Mouse (Mus musculus) lung, postnatal 0 days (tissue): ENCODE data around the gene Man2a1. TPM values are rescaled to one million over a fixed set of nuclear protein-coding genes. Genes with fewer than 3 reads are reported as not detected.

ENCODE experiments used
- ATAC-seq: fragments of 200-750 bp; cut with Nextera tagmentation; 2 replicates; pipeline ENCODE4 v1.8.0; 2017; ENCODE audit warnings: moderate library complexity
- DNase-seq: peaks from one replicate; pipeline ENCODE4 v3.0.0-alpha.2; 2016; ENCODE audit warnings: low spot score
- H3K27ac ChIP-seq: fragments of 300-500 bp; sonication (generic); 2 replicates; pipeline ENCODE4 v1.5.1; 2014; ENCODE audit warnings: antibody characterized with exemption, mild to moderate bottlenecking, low read length, mixed read lengths
- H3K27me3 ChIP-seq: fragments of 300-500 bp; sonication (generic); replicated peaks from 2 replicates; pipeline ENCODE4 v1.6.1; 2014; ENCODE audit warnings: low read length, mixed read lengths; ENCODE audit not compliant: insufficient read depth
- H3K36me3 ChIP-seq: fragments of 300-500 bp; sonication (generic); 2 replicates; pipeline ENCODE4 v1.6.1; 2014; ENCODE audit warnings: low read length, mixed read lengths; ENCODE audit not compliant: insufficient read depth
- H3K4me1 ChIP-seq: fragments of 300-500 bp; sonication (generic); 2 replicates; pipeline ENCODE4 v1.6.1; 2014; ENCODE audit warnings: antibody characterized with exemption, low read depth, low read length, mixed read lengths; ENCODE audit not compliant: insufficient read depth
- H3K4me2 ChIP-seq: fragments of 300-500 bp; sonication (generic); replicated peaks from 2 replicates; pipeline ENCODE4 v1.6.1; 2014; ENCODE audit warnings: low read depth, mild to moderate bottlenecking, low read length, moderate library complexity, mixed read lengths
- H3K4me3 ChIP-seq: fragments of 300-500 bp; sonication (generic); 2 replicates; pipeline ENCODE4 v1.5.1; 2014; ENCODE audit warnings: low read depth, low read length
- H3K9ac ChIP-seq: fragments of 300-500 bp; sonication (generic); replicated peaks from 2 replicates; pipeline ENCODE4 v1.6.1; 2014; ENCODE audit warnings: low read depth, mild to moderate bottlenecking
- H3K9me3 ChIP-seq: fragments of 300-500 bp; sonication (generic); 2 replicates; pipeline ENCODE4 v1.6.1; 2016; ENCODE audit warnings: low read length, mixed read lengths
- CTCF ChIP-seq: IDR thresholded peaks from 2 replicates; pipeline ENCODE4 v1.5.1; 2016; ENCODE audit warnings: antibody characterized with exemption, mild to moderate bottlenecking
- EP300 ChIP-seq: IDR thresholded peaks from 2 replicates; pipeline ENCODE4 v1.6.1; 2016; ENCODE audit warnings: antibody characterized with exemption, mild to moderate bottlenecking, control low read depth
- WGBS: fragments of 180-500 bp; shearing (Covaris S2); extraction: QIAGEN DNeasy Blood & Tissue Kit; methylation state at CpG from one replicate; pipeline ENCODE4 v1.1.7; 2014; 5-methylcytosine and 5-hydroxymethylcytosine counted together
- polyA plus RNA-seq: library from polyadenylated mRNA; unstranded; fragments of >200 nt; fragmentation: Nextera tagmentation; extraction: Ambion mirVana; gene quantifications from 2 replicates; pipeline ENCODE4 v1.2.1, GENCODE M21; 2015

Gene Man2a1
- polyA plus RNA-seq, 1 experiment from 2014 or later = 9.7 TPM

- no peak overlapping the region for H3K9ac ChIP-seq
- DNase-seq (peak; percentile 21), ATAC-seq (peak; percentile 44)
- no peaks in the 10 kb centered on the region for H3K4me1 ChIP-seq
- H3K36me3 ChIP-seq = no peaks in the 10 kb centered on the region
- no peaks in the 10 kb centered on the region for H3K27me3 ChIP-seq
- no peak for TF ChIP-seq CTCF
- TF ChIP-seq EP300 = peak; percentile 50
- H3K9me3 ChIP-seq = no peaks in the 10 kb centered on the region
- H3K27ac ChIP-seq = no peak overlapping the region
- no peak overlapping the region for H3K4me3 ChIP-seq
- no peak overlapping the region for H3K4me2 ChIP-seq
- 60% methylated on average over 5 of the region's 5 CpGs for WGBS
These were observed 173.7 kb downstream of the Man2a1 start for GRCm38 (mm10) chr17:64774218-64774617.

- TF ChIP-seq EP300 (no peak), CTCF (no peak)
- 63% methylated on average over 3 of the region's 3 CpGs for WGBS
These were observed 177.8 kb downstream of the Man2a1 start for GRCm38 (mm10) chr17:64778300-64778699.

GRCm38 (mm10) chr17:64778756-64779155 is 178.2 kb downstream of the Man2a1 start:
- no peaks in the 10 kb centered on the region for H3K4me1 ChIP-seq
- H3K27ac ChIP-seq = no peak overlapping the region
- H3K36me3 ChIP-seq = no peaks in the 10 kb centered on the region
- H3K9ac ChIP-seq = no peak overlapping the region
- no peak for DNase-seq
- no peaks in the 10 kb centered on the region for H3K9me3 ChIP-seq
- H3K4me3 ChIP-seq = no peak overlapping the region
- WGBS = 90% methylated on average over 12 of the region's 12 CpGs
- H3K27me3 ChIP-seq = no peaks in the 10 kb centered on the region
- no peak overlapping the region for H3K4me2 ChIP-seq
- no peak for ATAC-seq
- no peak for TF ChIP-seq CTCF
- no peak for TF ChIP-seq EP300

More at GRCm38 (mm10) chr17:64778300-64778699, 177.8 kb downstream of the Man2a1 start:
- no peak overlapping the region for H3K9ac ChIP-seq
- no peak overlapping the region for H3K4me3 ChIP-seq
- no peaks in the 10 kb centered on the region for H3K9me3 ChIP-seq
- no peak overlapping the region for H3K27ac ChIP-seq
- H3K36me3 ChIP-seq = no peaks in the 10 kb centered on the region
- no peaks in the 10 kb centered on the region for H3K4me1 ChIP-seq
- DNase-seq = no peak
- no peak for ATAC-seq
- no peaks in the 10 kb centered on the region for H3K27me3 ChIP-seq
- H3K4me2 ChIP-seq = no peak overlapping the region

GRCm38 (mm10) chr17:64780753-64781490 is 180.4 kb downstream of the Man2a1 start:
- DNase-seq (no peak), ATAC-seq (no peak)
- no peak for TF ChIP-seq EP300
- no peak for TF ChIP-seq CTCF
- 70% methylated on average over 18 of the region's 18 CpGs for WGBS
- Histone ChIP-seq H3K27ac (no peak overlapping the region), H3K9me3 (no peaks in the 10 kb centered on the region), H3K4me3 (no peak overlapping the region), H3K4me2 (no peak overlapping the region), H3K9ac (no peak overlapping the region), H3K27me3 (no peaks in the 10 kb centered on the region), H3K4me1 (no peaks in the 10 kb centered on the region), H3K36me3 (no peaks in the 10 kb centered on the region)

- H3K4me1 ChIP-seq = no peaks in the 10 kb centered on the region
- no peak overlapping the region for H3K9ac ChIP-seq
- no peaks in the 10 kb centered on the region for H3K36me3 ChIP-seq
- no peak overlapping the region for H3K4me2 ChIP-seq
- peak; percentile 89 for DNase-seq
- peak; percentile 96 for ATAC-seq
- H3K27me3 ChIP-seq = no peaks in the 10 kb centered on the region
- no peaks in the 10 kb centered on the region for H3K9me3 ChIP-seq
- no peak overlapping the region for H3K27ac ChIP-seq
- no peak overlapping the region for H3K4me3 ChIP-seq
- TF ChIP-seq EP300 = peak; percentile 38; the same call in 1 of the 2 replicates
- TF ChIP-seq CTCF = no peak
- 69% methylated on average over 3 of the region's 3 CpGs for WGBS
These were observed 181.8 kb downstream of the Man2a1 start for GRCm38 (mm10) chr17:64782307-64782706.

DNA sequence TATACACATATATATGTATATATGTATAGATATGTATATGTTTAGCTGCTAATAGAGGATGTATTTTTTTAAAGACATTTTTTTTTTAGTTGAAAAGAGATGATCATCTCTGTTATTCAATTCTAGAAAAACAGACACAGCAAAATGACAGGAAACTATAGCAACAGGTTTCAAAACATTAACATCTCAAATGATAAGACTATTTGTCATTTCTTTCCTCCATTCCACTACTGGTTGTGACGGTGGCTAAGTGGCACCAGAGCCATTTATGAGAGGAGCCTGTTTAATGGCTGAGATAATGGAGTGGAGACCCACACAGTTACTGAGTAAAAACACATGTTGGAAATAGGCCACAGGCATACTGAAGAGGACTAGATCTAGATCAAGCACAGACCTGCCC is 185.4 kb downstream of the Man2a1 start:
- Histone ChIP-seq H3K27me3 (no peaks in the 10 kb centered on the region), H3K9me3 (no peaks in the 10 kb centered on the region), H3K4me2 (no peak overlapping the region), H3K9ac (no peak overlapping the region), H3K36me3 (no peaks in the 10 kb centered on the region), H3K4me1 (no peaks in the 10 kb centered on the region; the same call in 1 of the 2 replicates), H3K27ac (no peak overlapping the region), H3K4me3 (no peak overlapping the region)
- ATAC-seq = no peak
- TF ChIP-seq EP300 (no peak), CTCF (no peak)
- no peak for DNase-seq
- 32% methylated on average over 1 of the region's 1 CpGs for WGBS
